Mouse (Mus musculus) forebrain, embryonic 13.5 days (tissue): ENCODE data around the gene Mark1. TPM values are rescaled to one million over a fixed set of nuclear protein-coding genes. Genes with fewer than 3 reads are reported as not detected.

Source experiments
- ATAC-seq: fragments of 200-750 bp; cut with Nextera tagmentation; 2 replicates; pipeline ENCODE4 v1.8.0; 2017
- H3K27ac ChIP-seq: fragments of 300-500 bp; sonication (generic); 2 replicates; pipeline ENCODE4 v1.5.1; 2015; ENCODE audit warnings: inconsistent platforms, mild to moderate bottlenecking, moderate library complexity
- H3K27me3 ChIP-seq: fragments of 300-500 bp; sonication (generic); 2 replicates; pipeline ENCODE4 v1.6.1; 2015; ENCODE audit warnings: mild to moderate bottlenecking, inconsistent platforms
- H3K36me3 ChIP-seq: fragments of 300-500 bp; sonication (generic); 2 replicates; pipeline ENCODE4 v1.6.1; 2015; ENCODE audit warnings: mild to moderate bottlenecking, inconsistent platforms; ENCODE audit not compliant: poor library complexity, severe bottlenecking
- H3K4me1 ChIP-seq: fragments of 300-500 bp; sonication (generic); 2 replicates; pipeline ENCODE4 v1.6.1; 2015; ENCODE audit warnings: inconsistent platforms
- H3K4me2 ChIP-seq: fragments of 300-500 bp; sonication (generic); 2 replicates; pipeline ENCODE4 v1.6.1; 2015; ENCODE audit warnings: inconsistent platforms, mild to moderate bottlenecking, moderate library complexity
- H3K4me3 ChIP-seq: fragments of 300-500 bp; sonication (generic); 2 replicates; pipeline ENCODE4 v1.5.1; 2015; ENCODE audit warnings: mild to moderate bottlenecking, inconsistent platforms
- H3K9ac ChIP-seq: fragments of 300-500 bp; sonication (generic); 2 replicates; pipeline ENCODE4 v1.6.1; 2015; ENCODE audit warnings: mild to moderate bottlenecking, inconsistent platforms
- H3K9me3 ChIP-seq: fragments of 300-500 bp; sonication (generic); replicated peaks from 2 replicates; pipeline ENCODE4 v1.6.1; 2016; ENCODE audit warnings: inconsistent platforms
- WGBS: fragments of 180-500 bp; shearing (Covaris S2); methylation state at CpG from one replicate; pipeline ENCODE4 v1.1.7; 2015; 5-methylcytosine and 5-hydroxymethylcytosine counted together
- polyA plus RNA-seq: library from polyadenylated mRNA; unstranded; fragments of >200 nt; fragmentation: Nextera tagmentation; extraction: Ambion mirVana; gene quantifications from 2 replicates; pipeline ENCODE4 v1.2.1, GENCODE M21; 2015

Gene Mark1
- polyA plus RNA-seq, 1 experiment from 2014 or later: 10.1 TPM

- WGBS: 75% methylated on average over 6 of the region's 6 CpGs
- peaks cover 79% of the 10 kb centered on the region for H3K36me3 ChIP-seq
- ATAC-seq: no peak
- H3K9me3 ChIP-seq: no peaks in the 10 kb centered on the region
- no peaks in the 10 kb centered on the region for H3K27me3 ChIP-seq
- H3K27ac ChIP-seq: no peak overlapping the region
- no peak overlapping the region for H3K9ac ChIP-seq
- no peak overlapping the region for H3K4me2 ChIP-seq
- no peak overlapping the region for H3K4me3 ChIP-seq
- peaks cover 8% of the 10 kb centered on the region for H3K4me1 ChIP-seq
These were observed 87.5 kb downstream of the Mark1 start for GRCm38 (mm10) chr1:184911861-184912260.

- Histone ChIP-seq H3K4me2 (no peak overlapping the region), H3K36me3 (peaks cover 82% of the 10 kb centered on the region), H3K4me3 (no peak overlapping the region), H3K27ac (no peak overlapping the region), H3K4me1 (peaks cover 33% of the 10 kb centered on the region), H3K9ac (no peak overlapping the region), H3K9me3 (no peaks in the 10 kb centered on the region), H3K27me3 (no peaks in the 10 kb centered on the region)
- 83% methylated on average over 9 of the region's 9 CpGs for WGBS
- ATAC-seq: no peak
These were observed 90.8 kb downstream of the Mark1 start for GRCm38 (mm10) chr1:184908558-184908957.

GRCm38 (mm10) chr1:184905904-184906745, 93.2 kb downstream of the Mark1 start:
- WGBS: 50% methylated on average over 12 of the region's 12 CpGs
- no peak overlapping the region for H3K4me3 ChIP-seq

GRCm38 (mm10) chr1:184905371-184905770, 94.0 kb downstream of the Mark1 start:
- Histone ChIP-seq H3K4me3 (no peak overlapping the region), H3K9me3 (no peaks in the 10 kb centered on the region), H3K4me2 (no peak overlapping the region), H3K27me3 (no peaks in the 10 kb centered on the region), H3K9ac (no peak overlapping the region), H3K27ac (peak overlapping the region; percentile 74), H3K4me1 (peaks cover 33% of the 10 kb centered on the region), H3K36me3 (peaks cover 66% of the 10 kb centered on the region)
- peak; percentile 87 for ATAC-seq
- 55% methylated on average over 19 of the region's 19 CpGs for WGBS

More at GRCm38 (mm10) chr1:184905904-184906745, 93.2 kb downstream of the Mark1 start:
- no peak overlapping the region for H3K9ac ChIP-seq
- H3K4me2 ChIP-seq: peak overlapping the region; percentile 1
- no peaks in the 10 kb centered on the region for H3K9me3 ChIP-seq
- peaks cover 33% of the 10 kb centered on the region for H3K4me1 ChIP-seq
- ATAC-seq: peak; percentile 81
- H3K36me3 ChIP-seq: peaks cover 68% of the 10 kb centered on the region
- no peaks in the 10 kb centered on the region for H3K27me3 ChIP-seq
- H3K27ac ChIP-seq: peak overlapping the region; percentile 74

- Histone ChIP-seq H3K4me2 (no peak overlapping the region), H3K27ac (no peak overlapping the region), H3K9me3 (no peaks in the 10 kb centered on the region), H3K27me3 (no peaks in the 10 kb centered on the region), H3K4me3 (no peak overlapping the region), H3K36me3 (peaks cover 69% of the 10 kb centered on the region), H3K9ac (no peak overlapping the region), H3K4me1 (peaks cover 33% of the 10 kb centered on the region)
- no peak for ATAC-seq
- WGBS: 68% methylated on average over 7 of the region's 7 CpGs
These were observed 95.7 kb downstream of the Mark1 start for GRCm38 (mm10) chr1:184903697-184904096.

- no peak overlapping the region; the same call in 1 of the 2 replicates for H3K27ac ChIP-seq
- ATAC-seq: no peak
- no peaks in the 10 kb centered on the region for H3K9me3 ChIP-seq
- no peaks in the 10 kb centered on the region for H3K27me3 ChIP-seq
- H3K4me2 ChIP-seq: no peak overlapping the region
- no peak overlapping the region for H3K9ac ChIP-seq
- 79% methylated on average over 7 of the region's 7 CpGs for whole genome bisulfite sequencing
- H3K4me3 ChIP-seq: no peak overlapping the region
- H3K4me1 ChIP-seq: peaks cover 33% of the 10 kb centered on the region
- peaks cover 67% of the 10 kb centered on the region for H3K36me3 ChIP-seq
These were observed 96.5 kb downstream of the Mark1 start for GRCm38 (mm10) chr1:184902886-184903285.

- no peak for ATAC-seq
- Histone ChIP-seq H3K4me1 (no peaks in the 10 kb centered on the region), H3K4me3 (no peak overlapping the region), H3K27me3 (no peaks in the 10 kb centered on the region), H3K36me3 (peaks cover 37% of the 10 kb centered on the region), H3K9ac (no peak overlapping the region), H3K9me3 (no peaks in the 10 kb centered on the region), H3K27ac (no peak overlapping the region), H3K4me2 (no peak overlapping the region)
- WGBS: 87% methylated on average over 16 of the region's 16 CpGs
These were observed 102.0 kb downstream of the Mark1 start for GRCm38 (mm10) chr1:184897350-184897749.

- no peaks in the 10 kb centered on the region for H3K9me3 ChIP-seq
- no peak overlapping the region for H3K4me3 ChIP-seq
- H3K4me2 ChIP-seq: no peak overlapping the region
- WGBS: 84% methylated on average over 3 of the region's 3 CpGs
- no peaks in the 10 kb centered on the region for H3K4me1 ChIP-seq
- no peak overlapping the region for H3K9ac ChIP-seq
- H3K27ac ChIP-seq: no peak overlapping the region
- peaks cover 5% of the 10 kb centered on the region; the same call in 1 of the 2 replicates for H3K36me3 ChIP-seq
- no peaks in the 10 kb centered on the region for H3K27me3 ChIP-seq
- no peak for ATAC-seq
These were observed 107.4 kb downstream of the Mark1 start for GRCm38 (mm10) chr1:184891998-184892397.

GRCm38 (mm10) chr1:184889454-184889853, 109.9 kb downstream of the Mark1 start:
- H3K27me3 ChIP-seq: 0 out of 2 replicates have a peak, but pooled peaks cover 3% of the 10 kb centered on the region
- H3K36me3 ChIP-seq: no peaks in the 10 kb centered on the region
- no peaks in the 10 kb centered on the region for H3K9me3 ChIP-seq
- H3K9ac ChIP-seq: no peak overlapping the region
- WGBS: 89% methylated on average over 6 of the region's 6 CpGs
- H3K27ac ChIP-seq: no peak overlapping the region
- no peak overlapping the region for H3K4me3 ChIP-seq
- no peak overlapping the region for H3K4me2 ChIP-seq
- no peak for ATAC-seq
- H3K4me1 ChIP-seq: no peaks in the 10 kb centered on the region

GRCm38 (mm10) chr1:184886160-184886559, 113.2 kb downstream of the Mark1 start:
- Histone ChIP-seq H3K27me3 (peaks cover 35% of the 10 kb centered on the region), H3K4me3 (no peak overlapping the region), H3K4me1 (peaks cover 11% of the 10 kb centered on the region), H3K27ac (no peak overlapping the region), H3K9ac (no peak overlapping the region), H3K36me3 (no peaks in the 10 kb centered on the region), H3K9me3 (no peaks in the 10 kb centered on the region), H3K4me2 (no peak overlapping the region)
- WGBS: 81% methylated on average over 1 of the region's 1 CpGs
- ATAC-seq: no peak

- peaks cover 11% of the 10 kb centered on the region for H3K4me1 ChIP-seq
- no peak within 1 kb of the TSS for H3K27ac ChIP-seq
- H3K9me3 ChIP-seq: no peaks in the 10 kb centered on the region
- no peaks in the 10 kb centered on the region for H3K36me3 ChIP-seq
- H3K4me3 ChIP-seq: peak within 1 kb of the TSS; percentile 46
- WGBS: 3% methylated on average over 75 of the region's 77 CpGs
- H3K9ac ChIP-seq: peak within 1 kb of the TSS; percentile 65
- H3K27me3 ChIP-seq: peaks cover 40% of the 10 kb centered on the region
- H3K4me2 ChIP-seq: peak within 1 kb of the TSS; percentile 77
- peak; percentile 67 for ATAC-seq
These were observed 116.8 kb downstream of the Mark1 start, which contains the start of gene C130074G19Rik for GRCm38 (mm10) chr1:184882281-184883268. C130074G19Rik (minus strand) TSS chr1:184883218.

- no peak overlapping the region for H3K9ac ChIP-seq
- no peaks in the 10 kb centered on the region for H3K36me3 ChIP-seq
- WGBS: 75% methylated on average over 7 of the region's 7 CpGs
- H3K4me2 ChIP-seq: 0 out of 2 replicates have a peak overlapping the region, but pooled peaks have one; percentile 77
- no peak overlapping the region for H3K27ac ChIP-seq
- no peak for ATAC-seq
- no peak overlapping the region for H3K4me3 ChIP-seq
- peaks cover 11% of the 10 kb centered on the region for H3K4me1 ChIP-seq
- H3K27me3 ChIP-seq: peaks cover 44% of the 10 kb centered on the region
- H3K9me3 ChIP-seq: no peaks in the 10 kb centered on the region
These were observed 117.5 kb downstream of the Mark1 start for GRCm38 (mm10) chr1:184881861-184882260.
